Mouse (Mus musculus): ENCODE measurements around the gene Cfap70. TPM values are rescaled to one million over a fixed set of nuclear protein-coding genes. Genes with fewer than 3 reads are reported as not detected.

Gene Cfap70
- polyA plus RNA-seq, 1 experiment from 2014 or later, result 0.46 TPM

GRCm38 (mm10) chr14:20458378-20458777 lies 6.4 kb upstream of the Cfap70 start:
- Histone ChIP-seq H3K4me1 (no peaks in the 10 kb centered on the region), H3K27ac (replicated peaks) (no peak overlapping the region), H3K36me3 (no peaks in the 10 kb centered on the region), H3K27me3 (ENCODE audit: low read depth, poor library complexity, severe bottlenecking) (no peaks in the 10 kb centered on the region), H3K9me3 (replicated peaks) (no peaks in the 10 kb centered on the region), H3K4me3 (no peak overlapping the region)
- 95% methylated on average over 9 of the region's 9 CpGs for WGBS
- no peak for DNase-seq (ENCODE audit: low spot score)

GRCm38 (mm10) chr14:20452929-20453328 lies 903 bp upstream of the Cfap70 start:
- Histone ChIP-seq H3K9me3 (replicated peaks) (no peaks in the 10 kb centered on the region), H3K27ac (replicated peaks) (no peak overlapping the region), H3K27me3 (ENCODE audit: low read depth, poor library complexity, severe bottlenecking) (no peaks in the 10 kb centered on the region), H3K4me1 (peaks cover 12% of the 10 kb centered on the region), H3K4me3 (no peak overlapping the region), H3K36me3 (no peaks in the 10 kb centered on the region)
- no peak for DNase-seq (ENCODE audit: low spot score)
- 93% methylated on average over 5 of the region's 5 CpGs for WGBS

GRCm38 (mm10) chr14:20451302-20451701 lies 724 bp downstream of the Cfap70 start:
- WGBS, result 18% methylated on average over 2 of the region's 2 CpGs
- Histone ChIP-seq H3K9me3 (replicated peaks) (no peaks in the 10 kb centered on the region), H3K27ac (replicated peaks) (peak overlapping the region; percentile 68; the same call in 1 of the 2 replicates), H3K4me1 (peaks cover 12% of the 10 kb centered on the region), H3K4me3 (peak overlapping the region; percentile 54), H3K36me3 (no peaks in the 10 kb centered on the region), H3K27me3 (ENCODE audit: low read depth, poor library complexity, severe bottlenecking) (no peaks in the 10 kb centered on the region)
- no peak for DNase-seq (ENCODE audit: low spot score)

GRCm38 (mm10) chr14:20447209-20447608 lies 4.8 kb downstream of the Cfap70 start:
- Histone ChIP-seq H3K27me3 (ENCODE audit: low read depth, poor library complexity, severe bottlenecking) (no peaks in the 10 kb centered on the region), H3K36me3 (no peaks in the 10 kb centered on the region), H3K4me3 (no peak overlapping the region), H3K4me1 (peaks cover 14% of the 10 kb centered on the region), H3K9me3 (replicated peaks) (no peaks in the 10 kb centered on the region), H3K27ac (replicated peaks) (no peak overlapping the region)
- 63% methylated on average over 12 of the region's 12 CpGs for WGBS
- DNase-seq (ENCODE audit: low spot score), result no peak

- DNase-seq (ENCODE audit: low spot score), result no peak
- no peaks in the 10 kb centered on the region for H3K27me3 ChIP-seq (ENCODE audit: low read depth, poor library complexity, severe bottlenecking)
- H3K9me3 ChIP-seq (replicated peaks), result no peaks in the 10 kb centered on the region
- WGBS, result 71% methylated on average over 17 of the region's 17 CpGs
- no peak overlapping the region for H3K27ac ChIP-seq (replicated peaks)
- H3K4me3 ChIP-seq, result no peak overlapping the region
- peaks cover 8% of the 10 kb centered on the region for H3K4me1 ChIP-seq
- H3K36me3 ChIP-seq, result no peaks in the 10 kb centered on the region
Measured at GRCm38 (mm10) chr14:20442252-20442651, 9.8 kb downstream of the Cfap70 start.

- DNase-seq (ENCODE audit: low spot score), result no peak
- no peak overlapping the region for H3K27ac ChIP-seq (replicated peaks)
- H3K27me3 ChIP-seq (ENCODE audit: low read depth, poor library complexity, severe bottlenecking), result no peaks in the 10 kb centered on the region
- H3K4me3 ChIP-seq, result no peak overlapping the region
- H3K4me1 ChIP-seq, result peaks cover 1% of the 10 kb centered on the region; the same call in 1 of the 2 replicates
- no peaks in the 10 kb centered on the region for H3K36me3 ChIP-seq
- H3K9me3 ChIP-seq (replicated peaks), result no peaks in the 10 kb centered on the region
- 76% methylated on average over 6 of the region's 6 CpGs for WGBS
Measured at GRCm38 (mm10) chr14:20436976-20437375, 15.1 kb downstream of the Cfap70 start.

- no peaks in the 10 kb centered on the region for H3K9me3 ChIP-seq (replicated peaks)
- no peaks in the 10 kb centered on the region for H3K27me3 ChIP-seq (ENCODE audit: low read depth, poor library complexity, severe bottlenecking)
- no peak overlapping the region for H3K27ac ChIP-seq (replicated peaks)
- no peaks in the 10 kb centered on the region for H3K4me1 ChIP-seq
- DNase-seq (ENCODE audit: low spot score), result no peak
- H3K36me3 ChIP-seq, result no peaks in the 10 kb centered on the region
- 90% methylated on average over 4 of the region's 4 CpGs for WGBS
- H3K4me3 ChIP-seq, result no peak overlapping the region
Measured at GRCm38 (mm10) chr14:20432420-20432819, 19.6 kb downstream of the Cfap70 start.

- Histone ChIP-seq H3K4me1 (no peaks in the 10 kb centered on the region), H3K9me3 (replicated peaks) (no peaks in the 10 kb centered on the region), H3K4me3 (no peak overlapping the region), H3K27ac (replicated peaks) (no peak overlapping the region), H3K36me3 (no peaks in the 10 kb centered on the region), H3K27me3 (ENCODE audit: low read depth, poor library complexity, severe bottlenecking) (no peaks in the 10 kb centered on the region)
- 89% methylated on average over 6 of the region's 6 CpGs for WGBS
- no peak for DNase-seq (ENCODE audit: low spot score)
Measured at GRCm38 (mm10) chr14:20431726-20432125, 20.3 kb downstream of the Cfap70 start.

- no peaks in the 10 kb centered on the region for H3K27me3 ChIP-seq (ENCODE audit: low read depth, poor library complexity, severe bottlenecking)
- H3K4me3 ChIP-seq, result no peak overlapping the region
- H3K36me3 ChIP-seq, result no peaks in the 10 kb centered on the region
- WGBS, result 69% methylated on average over 1 of the region's 1 CpGs
- no peak for DNase-seq (ENCODE audit: low spot score)
- no peaks in the 10 kb centered on the region for H3K9me3 ChIP-seq (replicated peaks)
- no peaks in the 10 kb centered on the region for H3K4me1 ChIP-seq
- H3K27ac ChIP-seq (replicated peaks), result no peak overlapping the region
Measured at GRCm38 (mm10) chr14:20429833-20430232, 22.2 kb downstream of the Cfap70 start.

- Histone ChIP-seq H3K4me3 (no peak overlapping the region), H3K27ac (replicated peaks) (no peak overlapping the region), H3K27me3 (ENCODE audit: low read depth, poor library complexity, severe bottlenecking) (no peaks in the 10 kb centered on the region), H3K36me3 (no peaks in the 10 kb centered on the region), H3K9me3 (replicated peaks) (no peaks in the 10 kb centered on the region), H3K4me1 (no peaks in the 10 kb centered on the region)
- WGBS, result 37% methylated on average over 1 of the region's 1 CpGs
- DNase-seq (ENCODE audit: low spot score), result no peak
Measured at GRCm38 (mm10) chr14:20428593-20428992, 23.4 kb downstream of the Cfap70 start.

- no peaks in the 10 kb centered on the region for H3K9me3 ChIP-seq (replicated peaks)
- no peak for DNase-seq (ENCODE audit: low spot score)
- no peaks in the 10 kb centered on the region for H3K27me3 ChIP-seq (ENCODE audit: low read depth, poor library complexity, severe bottlenecking)
- no peak overlapping the region for H3K27ac ChIP-seq (replicated peaks)
- 92% methylated on average over 6 of the region's 6 CpGs for WGBS
- no peaks in the 10 kb centered on the region for H3K4me1 ChIP-seq
- no peak overlapping the region for H3K4me3 ChIP-seq
- no peaks in the 10 kb centered on the region for H3K36me3 ChIP-seq
Measured at GRCm38 (mm10) chr14:20423046-20423445, 29.0 kb downstream of the Cfap70 start.

- no peak for DNase-seq (ENCODE audit: low spot score)
- Histone ChIP-seq H3K36me3 (no peaks in the 10 kb centered on the region), H3K4me1 (no peaks in the 10 kb centered on the region), H3K27ac (replicated peaks) (no peak overlapping the region), H3K4me3 (no peak overlapping the region), H3K27me3 (ENCODE audit: low read depth, poor library complexity, severe bottlenecking) (no peaks in the 10 kb centered on the region), H3K9me3 (replicated peaks) (no peaks in the 10 kb centered on the region)
- 81% methylated on average over 7 of the region's 7 CpGs for WGBS
Measured at GRCm38 (mm10) chr14:20422257-20422656, 29.8 kb downstream of the Cfap70 start.

GRCm38 (mm10) chr14:20400071-20400470 lies 52.0 kb downstream of the Cfap70 start:
- H3K36me3 ChIP-seq, result no peaks in the 10 kb centered on the region
- WGBS, result 37% methylated on average over 1 of the region's 1 CpGs
- DNase-seq (ENCODE audit: low spot score), result no peak
- H3K27ac ChIP-seq (replicated peaks), result no peak overlapping the region
- no peak overlapping the region for H3K4me3 ChIP-seq
- no peaks in the 10 kb centered on the region for H3K4me1 ChIP-seq
- H3K27me3 ChIP-seq (ENCODE audit: low read depth, poor library complexity, severe bottlenecking), result no peaks in the 10 kb centered on the region
- H3K9me3 ChIP-seq (replicated peaks), result no peaks in the 10 kb centered on the region

- WGBS, result 57% methylated on average over 4 of the region's 4 CpGs
Measured at GRCm38 (mm10) chr14:20398864-20399263, 53.2 kb downstream of the Cfap70 start.

More at GRCm38 (mm10) chr14:20398864-20399263, 53.2 kb downstream of the Cfap70 start:
- no peak for DNase-seq (ENCODE audit: low spot score)
- peaks cover 6% of the 10 kb centered on the region for H3K4me1 ChIP-seq
- no peaks in the 10 kb centered on the region for H3K9me3 ChIP-seq (replicated peaks)
- no peaks in the 10 kb centered on the region for H3K36me3 ChIP-seq
- H3K27me3 ChIP-seq (ENCODE audit: low read depth, poor library complexity, severe bottlenecking), result no peaks in the 10 kb centered on the region
- no peak overlapping the region for H3K4me3 ChIP-seq
- no peak overlapping the region for H3K27ac ChIP-seq (replicated peaks)

All from midbrain, embryonic 10.5 days (tissue).